Mouse (Mus musculus): Measurements from ENCODE around the gene Gga1. TPM values are rescaled to one million over a fixed set of nuclear protein-coding genes. Genes with fewer than 3 reads are reported as not detected.

Gene Gga1
- polyA plus RNA-seq, 1 experiment from 2014 or later = 42.0 TPM

GRCm38 (mm10) chr15:78937311-78937710, 60.3 kb downstream of the Gga1 start:
- no peaks in the 10 kb centered on the region for H3K27me3 ChIP-seq (ENCODE audit: control insufficient read depth, insufficient read depth, low read length)
- no peak for ATAC-seq (ENCODE audit: low FRiP score, low TSS enrichment)
- 79% methylated on average over 10 of the region's 10 CpGs for WGBS
- DNase-seq = no peak
- H3K4me3 ChIP-seq (replicated peaks; ENCODE audit: low read depth, low read length) = no peak overlapping the region
- no peaks in the 10 kb centered on the region for H3K9me3 ChIP-seq (ENCODE audit: control insufficient read depth, low read length)
- no peak overlapping the region for H3K9ac ChIP-seq (replicated peaks; ENCODE audit: low read length)
- H3K4me1 ChIP-seq (ENCODE audit: control insufficient read depth, insufficient read depth, low read length) = peaks cover 11% of the 10 kb centered on the region
- peaks cover 51% of the 10 kb centered on the region for H3K36me3 ChIP-seq (ENCODE audit: control insufficient read depth, insufficient read depth, low read length)
- no peak overlapping the region for H3K4me2 ChIP-seq (ENCODE audit: low read length)
- no peak overlapping the region for H3K27ac ChIP-seq (replicated peaks; ENCODE audit: low read depth, low read length)

GRCm38 (mm10) chr15:78937963-78938362, 61.0 kb downstream of the Gga1 start:
- 77% methylated on average over 2 of the region's 2 CpGs for WGBS
- H3K27me3 ChIP-seq (ENCODE audit: control insufficient read depth, insufficient read depth, low read length) = no peaks in the 10 kb centered on the region
- no peak for DNase-seq
- no peak overlapping the region for H3K27ac ChIP-seq (replicated peaks; ENCODE audit: low read depth, low read length)
- no peak overlapping the region for H3K4me2 ChIP-seq (ENCODE audit: low read length)
- peaks cover 14% of the 10 kb centered on the region for H3K4me1 ChIP-seq (ENCODE audit: control insufficient read depth, insufficient read depth, low read length)
- H3K9ac ChIP-seq (replicated peaks; ENCODE audit: low read length) = no peak overlapping the region
- no peak overlapping the region for H3K4me3 ChIP-seq (replicated peaks; ENCODE audit: low read depth, low read length)
- no peak for ATAC-seq (ENCODE audit: low FRiP score, low TSS enrichment)
- H3K9me3 ChIP-seq (ENCODE audit: control insufficient read depth, low read length) = no peaks in the 10 kb centered on the region
- H3K36me3 ChIP-seq (ENCODE audit: control insufficient read depth, insufficient read depth, low read length) = peaks cover 51% of the 10 kb centered on the region

GRCm38 (mm10) chr15:78940325-78940724, 63.3 kb downstream of the Gga1 start:
- Histone ChIP-seq H3K4me1 (ENCODE audit: control insufficient read depth, insufficient read depth, low read length) (peaks cover 14% of the 10 kb centered on the region), H3K9ac (replicated peaks; ENCODE audit: low read length) (no peak overlapping the region), H3K4me3 (replicated peaks; ENCODE audit: low read depth, low read length) (no peak overlapping the region), H3K27ac (replicated peaks; ENCODE audit: low read depth, low read length) (no peak overlapping the region), H3K36me3 (ENCODE audit: control insufficient read depth, insufficient read depth, low read length) (peaks cover 51% of the 10 kb centered on the region), H3K4me2 (ENCODE audit: low read length) (no peak overlapping the region), H3K27me3 (ENCODE audit: control insufficient read depth, insufficient read depth, low read length) (no peaks in the 10 kb centered on the region), H3K9me3 (ENCODE audit: control insufficient read depth, low read length) (no peaks in the 10 kb centered on the region)
- 93% methylated on average over 13 of the region's 13 CpGs for WGBS
- DNase-seq (no peak), ATAC-seq (ENCODE audit: low FRiP score, low TSS enrichment) (no peak)

GRCm38 (mm10) chr15:78942663-78943062, 65.7 kb downstream of the Gga1 start:
- Histone ChIP-seq H3K27ac (replicated peaks; ENCODE audit: low read depth, low read length) (peak overlapping the region; percentile 72), H3K36me3 (ENCODE audit: control insufficient read depth, insufficient read depth, low read length) (peaks cover 40% of the 10 kb centered on the region), H3K9me3 (ENCODE audit: control insufficient read depth, low read length) (no peaks in the 10 kb centered on the region), H3K9ac (replicated peaks; ENCODE audit: low read length) (peak overlapping the region; percentile 53; the same call in 1 of the 2 replicates), H3K4me2 (ENCODE audit: low read length) (peak overlapping the region; percentile 46), H3K4me3 (replicated peaks; ENCODE audit: low read depth, low read length) (peak overlapping the region; percentile 16; the same call in 1 of the 2 replicates), H3K27me3 (ENCODE audit: control insufficient read depth, insufficient read depth, low read length) (no peaks in the 10 kb centered on the region), H3K4me1 (ENCODE audit: control insufficient read depth, insufficient read depth, low read length) (peaks cover 6% of the 10 kb centered on the region; the same call in 1 of the 2 replicates)
- peak; percentile 55; the same call in 1 of the 2 replicates for ATAC-seq (ENCODE audit: low FRiP score, low TSS enrichment)
- WGBS = 3% methylated on average over 9 of the region's 9 CpGs
- peak; percentile 91 for DNase-seq

Small RNAs within 50 kb of the gene (microRNA-seq; reads per million reads assigned to microRNA genes)
- gene Mir6955 = 0.44 reads per million

Other genes starting within 250 kb of the Gga1 start
- gene Elfn2, start 158.4 kb upstream of the Gga1 start, polyA plus RNA-seq (2014; fragmentation: Nextera tagmentation; extraction: Ambion mirVana) = 4.0 and 8.1 TPM in 2 replicates
- gene Mfng, start 103.7 kb upstream of the Gga1 start, polyA plus RNA-seq (2014; fragmentation: Nextera tagmentation; extraction: Ambion mirVana) = 16.7 and 28.0 TPM in 2 replicates
- gene Card10, start 74.1 kb upstream of the Gga1 start, polyA plus RNA-seq (2014; fragmentation: Nextera tagmentation; extraction: Ambion mirVana) = 1.3 and 1.6 TPM in 2 replicates
- gene Cdc42ep1, start 34.6 kb upstream of the Gga1 start, polyA plus RNA-seq (2014; fragmentation: Nextera tagmentation; extraction: Ambion mirVana) = 7.8 and 8.8 TPM in 2 replicates
- gene Lgals2, start 21.7 kb upstream of the Gga1 start, polyA plus RNA-seq (2014; fragmentation: Nextera tagmentation; extraction: Ambion mirVana) = not detected in 2 replicates
- gene Gm49510, start 22.5 kb downstream of the Gga1 start, polyA plus RNA-seq (2014; fragmentation: Nextera tagmentation; extraction: Ambion mirVana) = not detected in 2 replicates
- gene Sh3bp1, start 22.6 kb downstream of the Gga1 start, polyA plus RNA-seq (2014; fragmentation: Nextera tagmentation; extraction: Ambion mirVana) = 1.7 and 2.9 TPM in 2 replicates
- gene Pdxp, start 36.7 kb downstream of the Gga1 start, polyA plus RNA-seq (2014; fragmentation: Nextera tagmentation; extraction: Ambion mirVana) = 111 and 147 TPM in 2 replicates
- gene Lgals1, start 49.5 kb downstream of the Gga1 start, polyA plus RNA-seq (2014; fragmentation: Nextera tagmentation; extraction: Ambion mirVana) = 13.8 and 101 TPM in 2 replicates
- 61.0 and 70.8 TPM in 2 replicates for gene Nol12, start 57.7 kb downstream of the Gga1 start, polyA plus RNA-seq (2014; fragmentation: Nextera tagmentation; extraction: Ambion mirVana)
- 42.5 and 46.5 TPM in 2 replicates for gene Triobp, start 70.5 kb downstream of the Gga1 start, polyA plus RNA-seq (2014; fragmentation: Nextera tagmentation; extraction: Ambion mirVana)
- gene H1f0, start 151.3 kb downstream of the Gga1 start, polyA plus RNA-seq (2014; fragmentation: Nextera tagmentation; extraction: Ambion mirVana) = 94.4 and 154 TPM in 2 replicates
- gene Galr3, start 164.7 kb downstream of the Gga1 start, polyA plus RNA-seq (2014; fragmentation: Nextera tagmentation; extraction: Ambion mirVana) = not detected in 2 replicates
- 50.2 and 52.6 TPM in 2 replicates for gene Ankrd54, start 185.7 kb downstream of the Gga1 start, polyA plus RNA-seq (2014; fragmentation: Nextera tagmentation; extraction: Ambion mirVana)
- gene Eif3l, start 198.0 kb downstream of the Gga1 start, polyA plus RNA-seq (2014; fragmentation: Nextera tagmentation; extraction: Ambion mirVana) = 141 and 182 TPM in 2 replicates
- gene Micall1, start 231.7 kb downstream of the Gga1 start, polyA plus RNA-seq (2014; fragmentation: Nextera tagmentation; extraction: Ambion mirVana) = 11.8 and 11.9 TPM in 2 replicates

All from midbrain, embryonic 14.5 days (tissue).